Mouse (Mus musculus) forebrain, embryonic 16.5 days (tissue): ENCODE data around the gene H2afy. TPM values are rescaled to one million over a fixed set of nuclear protein-coding genes. Genes with fewer than 3 reads are reported as not detected.

Source experiments
- ATAC-seq: fragments of 200-750 bp; cut with Nextera tagmentation; 2 replicates; pipeline ENCODE4 v1.8.0; 2017; ENCODE audit warnings: mild to moderate bottlenecking, moderate library complexity
- H3K27ac ChIP-seq: fragments of 300-500 bp; sonication (generic); 2 replicates; pipeline ENCODE4 v1.5.1; 2014; ENCODE audit warnings: low read length, control low read depth
- H3K27me3 ChIP-seq: fragments of 300-500 bp; sonication (generic); replicated peaks from 2 replicates; pipeline ENCODE4 v1.6.1; 2014; ENCODE audit warnings: low read length; ENCODE audit not compliant: control insufficient read depth, insufficient read depth
- H3K36me3 ChIP-seq: fragments of 300-500 bp; sonication (generic); 2 replicates; pipeline ENCODE4 v1.6.1; 2014; ENCODE audit not compliant: control insufficient read depth, insufficient read depth
- H3K4me1 ChIP-seq: fragments of 300-500 bp; sonication (generic); replicated peaks from 2 replicates; pipeline ENCODE4 v1.6.1; 2014; ENCODE audit warnings: low read length; ENCODE audit not compliant: control insufficient read depth, insufficient read depth
- H3K4me2 ChIP-seq: fragments of 300-500 bp; sonication (generic); 2 replicates; pipeline ENCODE4 v1.6.1; 2014; ENCODE audit warnings: mild to moderate bottlenecking, low read length, control low read depth
- H3K4me3 ChIP-seq: fragments of 300-500 bp; sonication (generic); replicated peaks from 2 replicates; pipeline ENCODE4 v1.5.1; 2014; ENCODE audit warnings: mild to moderate bottlenecking, low read length, control low read depth
- H3K9ac ChIP-seq: fragments of 300-500 bp; sonication (generic); replicated peaks from 2 replicates; pipeline ENCODE4 v1.6.1; 2014; ENCODE audit warnings: low read depth, low read length, control low read depth
- H3K9me3 ChIP-seq: fragments of 300-500 bp; sonication (generic); 2 replicates; pipeline ENCODE4 v1.6.1; 2016; ENCODE audit warnings: low read length; ENCODE audit not compliant: control insufficient read depth
- WGBS: fragments of 180-500 bp; shearing (Covaris S2); extraction: QIAGEN DNeasy Blood & Tissue Kit; methylation state at CpG from one replicate; pipeline ENCODE4 v1.1.7; 2014; 5-methylcytosine and 5-hydroxymethylcytosine counted together
- polyA plus RNA-seq: library from polyadenylated mRNA; unstranded; fragments of >200 nt; fragmentation: Nextera tagmentation; extraction: Ambion mirVana; gene quantifications from 2 replicates; pipeline ENCODE4 v1.2.1, GENCODE M21; 2015

The H2afy gene
- polyA plus RNA-seq, 1 experiment from 2014 or later = 370 TPM

DNA sequence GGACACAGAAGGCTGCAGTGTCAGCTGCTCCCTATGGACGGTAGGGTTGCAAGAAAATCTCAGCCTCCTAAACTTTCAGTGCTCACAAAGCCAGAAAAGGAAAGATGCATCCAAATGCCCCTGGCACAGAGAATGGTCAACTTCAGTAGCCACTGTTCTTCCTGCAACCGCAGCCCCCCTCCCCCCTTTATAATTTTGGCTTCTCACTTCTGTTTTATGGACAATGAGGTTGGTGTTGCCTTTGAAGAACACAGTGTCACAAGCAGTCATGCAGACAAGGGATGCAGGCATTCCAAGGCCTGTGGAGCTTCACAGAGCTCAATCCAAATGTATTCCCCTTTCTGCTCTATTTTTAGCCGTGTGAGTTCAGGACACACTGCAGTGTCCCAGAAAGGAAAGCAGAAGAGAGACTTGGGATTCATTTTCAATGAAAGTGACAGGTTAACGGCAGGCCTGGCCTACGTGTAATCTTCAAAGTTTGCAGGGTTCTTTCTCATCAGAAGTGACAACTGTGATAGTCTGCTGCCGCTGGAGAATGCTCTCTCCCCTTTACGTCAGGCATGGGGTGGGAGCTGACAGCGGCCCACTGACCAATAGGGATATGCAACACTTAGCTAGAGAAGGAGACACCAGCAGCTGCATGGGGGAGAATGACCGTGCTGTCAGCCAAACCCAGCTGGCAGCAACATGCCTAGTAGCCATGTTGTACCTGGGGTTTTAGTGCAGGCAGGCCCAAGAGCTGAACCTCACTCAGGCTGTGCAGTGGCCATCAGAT, 18.0 kb downstream of the H2afy start:
- Histone ChIP-seq H3K4me1 (peaks cover 15% of the 10 kb centered on the region), H3K9ac (no peak overlapping the region), H3K36me3 (no peaks in the 10 kb centered on the region; the same call in 1 of the 2 replicates), H3K27ac (no peak overlapping the region), H3K4me3 (no peak overlapping the region), H3K9me3 (no peaks in the 10 kb centered on the region), H3K27me3 (no peaks in the 10 kb centered on the region), H3K4me2 (no peak overlapping the region)
- no peak for ATAC-seq
- WGBS = 83% methylated on average over 9 of the region's 9 CpGs

- H3K9ac ChIP-seq = no peak overlapping the region
- no peaks in the 10 kb centered on the region for H3K9me3 ChIP-seq
- no peak for ATAC-seq
- H3K4me1 ChIP-seq = peaks cover 28% of the 10 kb centered on the region
- no peak overlapping the region for H3K4me3 ChIP-seq
- no peaks in the 10 kb centered on the region for H3K27me3 ChIP-seq
- WGBS = 62% methylated on average over 3 of the region's 3 CpGs
- H3K27ac ChIP-seq = no peak overlapping the region
- no peak overlapping the region for H3K4me2 ChIP-seq
- no peaks in the 10 kb centered on the region; the same call in 1 of the 2 replicates for H3K36me3 ChIP-seq
These were observed 20.3 kb downstream of the H2afy start for GRCm38 (mm10) chr13:56115906-56116305.

DNA sequence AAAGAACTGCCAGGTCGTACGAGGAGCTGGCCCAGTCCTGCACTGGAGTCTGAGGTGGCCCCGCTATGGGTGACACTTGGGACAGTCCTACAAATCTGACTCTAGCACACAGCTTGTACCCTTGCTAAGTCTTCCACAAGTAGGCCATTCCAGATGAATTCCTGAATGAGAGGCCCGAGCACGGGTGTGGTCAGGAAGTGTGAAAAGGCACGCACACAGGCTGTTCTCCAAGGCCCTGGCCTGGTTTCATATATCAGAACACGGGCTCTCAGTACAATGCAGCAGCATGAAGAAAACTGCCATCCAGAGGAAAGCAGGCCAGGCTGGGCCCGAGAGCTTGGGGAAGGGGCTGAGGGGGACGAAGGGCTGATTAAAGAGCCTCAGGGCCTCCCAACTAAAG, 20.8 kb downstream of the H2afy start:
- Histone ChIP-seq H3K27ac (no peak overlapping the region), H3K4me3 (no peak overlapping the region), H3K4me2 (no peak overlapping the region), H3K36me3 (no peaks in the 10 kb centered on the region), H3K27me3 (no peaks in the 10 kb centered on the region), H3K9ac (no peak overlapping the region), H3K9me3 (no peaks in the 10 kb centered on the region), H3K4me1 (peaks cover 28% of the 10 kb centered on the region)
- 61% methylated on average over 9 of the region's 9 CpGs for WGBS
- no peak for ATAC-seq

DNA sequence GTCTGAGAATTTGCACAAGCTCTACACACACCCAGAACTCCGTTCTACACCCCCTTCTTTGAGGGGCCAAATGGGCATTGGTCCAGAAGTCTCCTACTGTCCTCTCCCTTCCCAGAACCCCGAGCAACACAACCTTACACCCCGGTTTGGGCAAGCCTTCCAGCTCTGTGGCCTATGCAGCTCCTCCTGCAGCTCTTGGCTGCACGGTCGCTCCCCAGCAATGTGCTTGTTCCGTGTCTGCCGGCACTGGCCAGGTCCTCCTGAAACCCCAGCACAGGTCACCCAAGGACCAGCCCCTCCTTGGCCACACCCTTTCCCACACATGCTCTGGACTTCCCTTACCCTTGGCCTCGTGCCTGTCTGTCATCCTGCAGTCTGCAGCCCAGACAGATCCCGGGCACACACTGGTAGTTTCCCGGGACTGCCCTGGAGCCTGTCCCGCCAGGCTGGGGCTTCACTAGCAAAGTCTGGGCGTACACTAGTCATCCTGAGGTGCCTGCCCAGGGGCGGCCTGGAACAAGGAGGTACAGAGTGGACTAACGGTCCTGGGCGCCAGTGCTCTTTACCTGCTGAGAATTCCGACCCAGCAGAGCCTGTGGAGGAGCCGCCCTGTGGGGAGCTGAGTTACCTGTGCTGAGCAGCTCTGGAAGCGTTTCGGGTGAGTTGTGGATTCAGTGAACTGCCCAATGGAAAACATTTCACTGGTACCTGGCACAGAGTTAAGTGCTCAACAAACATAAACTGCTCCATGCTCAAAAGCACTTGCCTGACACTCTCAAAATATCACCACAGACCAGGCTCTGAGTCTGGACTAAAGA, 22.5 kb downstream of the H2afy start:
- H3K4me3 ChIP-seq = no peak overlapping the region
- peak; percentile 9; the same call in 1 of the 2 replicates for ATAC-seq
- H3K9ac ChIP-seq = no peak overlapping the region
- peaks cover 38% of the 10 kb centered on the region for H3K4me1 ChIP-seq
- H3K27ac ChIP-seq = no peak overlapping the region
- no peaks in the 10 kb centered on the region for H3K36me3 ChIP-seq
- WGBS = 74% methylated on average over 19 of the region's 19 CpGs
- H3K27me3 ChIP-seq = no peaks in the 10 kb centered on the region
- H3K9me3 ChIP-seq = no peaks in the 10 kb centered on the region
- no peak overlapping the region for H3K4me2 ChIP-seq

DNA sequence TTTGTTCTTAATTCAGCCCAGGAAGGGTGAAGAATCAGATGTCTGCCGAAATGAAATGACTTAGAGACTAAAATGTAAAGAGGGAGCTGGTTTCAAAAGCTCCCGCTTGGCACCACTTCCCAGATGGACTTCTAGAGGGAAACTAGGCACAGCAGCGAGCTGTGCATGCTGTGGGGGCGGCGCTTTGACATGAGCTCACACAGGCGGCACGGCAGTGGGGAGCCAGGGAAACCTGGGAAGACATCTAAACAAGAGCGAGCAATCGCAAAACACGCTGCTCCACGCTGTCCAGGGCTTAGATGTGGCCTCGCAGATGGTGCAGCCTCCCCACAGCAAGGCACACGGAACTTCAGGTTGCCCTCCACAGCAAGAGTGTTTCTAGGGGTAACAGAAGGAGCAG, 23.2 kb downstream of the H2afy start:
- Histone ChIP-seq H3K4me2 (no peak overlapping the region), H3K4me1 (peaks cover 37% of the 10 kb centered on the region), H3K27me3 (no peaks in the 10 kb centered on the region), H3K9me3 (no peaks in the 10 kb centered on the region), H3K9ac (no peak overlapping the region), H3K36me3 (no peaks in the 10 kb centered on the region), H3K4me3 (no peak overlapping the region), H3K27ac (no peak overlapping the region)
- 0 out of 2 replicates have a peak, but pooled peaks have one; percentile 4 for ATAC-seq
- 56% methylated on average over 13 of the region's 13 CpGs for WGBS

DNA sequence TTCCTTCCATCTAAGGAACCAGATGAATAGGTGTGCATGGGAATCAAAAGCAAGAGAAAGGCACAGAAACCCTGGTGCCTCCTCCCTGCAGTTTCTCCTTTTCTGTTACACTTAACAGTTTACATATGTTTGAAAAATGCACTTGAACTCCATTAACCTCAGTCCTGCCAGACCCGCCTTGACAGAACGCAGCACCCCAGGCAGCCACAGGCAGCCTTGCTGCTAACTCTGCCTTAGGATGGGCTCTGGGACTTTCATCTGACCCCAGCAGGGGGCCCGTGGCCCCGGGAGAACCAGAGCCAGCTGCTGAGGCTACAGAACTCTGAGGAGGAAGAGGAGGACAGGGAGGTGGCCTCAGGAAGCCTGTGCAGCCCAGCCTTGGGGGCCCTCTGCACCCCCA, 23.7 kb downstream of the H2afy start:
- H3K36me3 ChIP-seq = no peaks in the 10 kb centered on the region
- 52% methylated on average over 4 of the region's 4 CpGs for WGBS
- no peak overlapping the region for H3K27ac ChIP-seq
- H3K9me3 ChIP-seq = no peaks in the 10 kb centered on the region
- H3K9ac ChIP-seq = no peak overlapping the region
- H3K4me2 ChIP-seq = no peak overlapping the region
- peaks cover 37% of the 10 kb centered on the region for H3K4me1 ChIP-seq
- H3K27me3 ChIP-seq = no peaks in the 10 kb centered on the region
- H3K4me3 ChIP-seq = no peak overlapping the region
- ATAC-seq = no peak

GRCm38 (mm10) chr13:56111601-56112000, 24.6 kb downstream of the H2afy start:
- Histone ChIP-seq H3K9ac (no peak overlapping the region), H3K4me1 (peaks cover 37% of the 10 kb centered on the region), H3K4me3 (no peak overlapping the region), H3K36me3 (no peaks in the 10 kb centered on the region), H3K27ac (no peak overlapping the region), H3K9me3 (no peaks in the 10 kb centered on the region), H3K27me3 (no peaks in the 10 kb centered on the region), H3K4me2 (no peak overlapping the region)
- no peak for ATAC-seq
- WGBS = 83% methylated on average over 6 of the region's 6 CpGs

- no peak overlapping the region for H3K9ac ChIP-seq
These were observed 25.2 kb downstream of the H2afy start for GRCm38 (mm10) chr13:56110694-56111531.

GRCm38 (mm10) chr13:56109703-56110102, 26.5 kb downstream of the H2afy start:
- 78% methylated on average over 4 of the region's 4 CpGs for WGBS
- ATAC-seq = no peak
- no peaks in the 10 kb centered on the region for H3K36me3 ChIP-seq
- no peaks in the 10 kb centered on the region for H3K9me3 ChIP-seq
- H3K27me3 ChIP-seq = no peaks in the 10 kb centered on the region
- H3K9ac ChIP-seq = no peak overlapping the region
- no peak overlapping the region for H3K4me2 ChIP-seq
- no peak overlapping the region for H3K27ac ChIP-seq
- H3K4me1 ChIP-seq = peaks cover 30% of the 10 kb centered on the region
- H3K4me3 ChIP-seq = no peak overlapping the region

More at GRCm38 (mm10) chr13:56110694-56111531, 25.2 kb downstream of the H2afy start:
- Histone ChIP-seq H3K4me3 (no peak overlapping the region), H3K27ac (no peak overlapping the region), H3K36me3 (no peaks in the 10 kb centered on the region), H3K9me3 (no peaks in the 10 kb centered on the region), H3K4me2 (no peak overlapping the region), H3K4me1 (peaks cover 32% of the 10 kb centered on the region), H3K27me3 (no peaks in the 10 kb centered on the region)
- no peak for ATAC-seq
- WGBS = 85% methylated on average over 19 of the region's 19 CpGs
